Mouse (Mus musculus): ENCODE results near the gene Sgsm2. TPM values are rescaled to one million over a fixed set of nuclear protein-coding genes. Genes with fewer than 3 reads are reported as not detected.

The Sgsm2 gene
- 6.1 and 23.8 TPM in 2 replicates for polyA plus RNA-seq (2021; fragmentation: Nextera tagmentation)
- long read RNA-seq, experiment 1, full-length matches to known transcripts = 4 of 28 reads
- long read RNA-seq, experiment 1, partial matches to known transcripts = 10 of 28 reads
- long read RNA-seq, experiment 1, other reads (novel, unspliced or antisense) = 14 of 28 reads
- long read RNA-seq, experiment 2, full-length matches to known transcripts = 1 of 15 reads
- long read RNA-seq, experiment 2, partial matches to known transcripts = 10 of 15 reads
- long read RNA-seq, experiment 2, other reads (novel, unspliced or antisense) = 4 of 15 reads

DNA sequence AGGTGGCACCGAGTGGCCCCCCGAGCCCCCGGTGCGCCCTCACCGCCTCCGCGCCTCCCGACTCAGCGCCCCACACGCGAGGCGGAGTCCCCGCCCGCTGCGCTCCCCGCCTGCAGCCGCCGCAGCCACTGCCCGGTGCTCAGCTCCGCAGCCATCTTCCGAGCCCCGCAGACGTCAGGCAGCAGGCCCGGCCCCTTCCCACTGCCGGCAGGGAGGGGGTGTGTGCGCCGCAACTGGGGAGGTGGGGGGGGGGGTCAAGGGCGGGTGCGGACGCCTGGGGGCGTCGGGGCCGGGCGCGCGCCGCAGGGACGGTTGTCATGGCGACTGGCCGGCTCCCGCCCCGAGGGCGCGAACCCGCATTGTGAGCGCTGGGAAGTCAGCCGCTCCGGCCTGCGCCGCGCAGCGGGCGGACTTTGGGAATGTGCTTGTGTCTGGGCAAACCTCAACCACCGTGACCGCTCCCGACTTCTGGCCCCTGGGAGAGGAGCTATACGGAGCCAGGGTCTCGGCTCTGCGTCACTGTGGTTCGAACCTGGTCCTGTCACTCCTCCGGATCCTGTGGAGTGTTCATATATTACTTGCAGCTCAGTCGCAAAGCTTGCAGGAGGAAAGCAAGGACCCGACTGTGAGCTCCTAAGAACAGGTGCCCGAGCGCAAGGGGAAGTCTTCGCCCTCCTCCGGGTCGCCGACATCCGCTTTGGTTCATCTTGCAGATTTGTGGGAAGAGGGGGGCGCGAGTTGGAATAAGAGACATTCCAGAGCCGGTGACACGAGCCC, at the start of gene Sgsm2:
Gene Sgsm2 (minus strand): TSS at position 160 of the 777 bp plus-strand sequence.

DNA sequence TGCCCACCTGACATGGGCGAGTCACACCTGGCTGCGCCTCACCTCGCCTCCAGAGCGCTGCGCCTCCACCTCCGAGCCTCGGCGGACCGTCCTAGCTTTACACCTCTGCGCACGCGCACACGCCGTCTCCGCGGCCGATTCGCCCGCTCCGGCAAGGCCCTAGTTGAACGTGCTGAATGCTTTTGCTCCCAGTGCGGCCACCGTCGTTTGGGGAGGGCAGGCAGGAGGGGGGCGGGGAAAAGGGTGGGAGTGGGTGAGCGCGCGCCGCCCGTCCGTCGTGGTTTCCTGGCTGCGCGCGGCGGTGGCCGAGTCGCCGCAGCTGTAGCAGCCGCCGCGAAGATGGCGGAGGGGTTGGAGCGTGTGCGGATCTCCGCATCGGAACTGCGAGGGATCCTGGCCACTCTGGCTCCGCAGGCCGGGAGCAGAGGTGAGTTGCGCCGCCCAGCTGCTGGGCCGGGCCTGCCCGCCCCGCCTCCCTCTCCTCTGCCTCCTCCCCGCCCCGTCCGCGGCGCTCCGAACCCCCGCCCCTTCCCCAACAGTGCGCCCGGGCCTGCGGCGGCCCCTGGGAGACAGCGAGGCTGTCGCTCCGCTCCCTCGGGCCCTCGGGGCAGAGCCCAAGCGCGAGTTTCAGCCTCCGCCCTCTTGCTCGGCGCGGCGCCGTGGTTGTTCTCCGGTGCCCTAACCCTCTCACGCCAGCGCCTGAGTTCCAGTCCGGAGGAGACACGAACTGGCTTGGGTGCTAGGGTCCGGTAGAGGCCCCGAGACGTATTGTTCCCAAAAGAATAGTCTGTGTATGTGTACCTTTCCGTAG, 28.9 kb upstream of the Sgsm2 start, which contains the start of the genes Smg6 and Srr:
Gene Smg6 (plus strand): TSS at position 247 of the 811 bp plus-strand sequence.
Gene Srr (minus strand): TSS at position 372 of the 811 bp plus-strand sequence.

DNA sequence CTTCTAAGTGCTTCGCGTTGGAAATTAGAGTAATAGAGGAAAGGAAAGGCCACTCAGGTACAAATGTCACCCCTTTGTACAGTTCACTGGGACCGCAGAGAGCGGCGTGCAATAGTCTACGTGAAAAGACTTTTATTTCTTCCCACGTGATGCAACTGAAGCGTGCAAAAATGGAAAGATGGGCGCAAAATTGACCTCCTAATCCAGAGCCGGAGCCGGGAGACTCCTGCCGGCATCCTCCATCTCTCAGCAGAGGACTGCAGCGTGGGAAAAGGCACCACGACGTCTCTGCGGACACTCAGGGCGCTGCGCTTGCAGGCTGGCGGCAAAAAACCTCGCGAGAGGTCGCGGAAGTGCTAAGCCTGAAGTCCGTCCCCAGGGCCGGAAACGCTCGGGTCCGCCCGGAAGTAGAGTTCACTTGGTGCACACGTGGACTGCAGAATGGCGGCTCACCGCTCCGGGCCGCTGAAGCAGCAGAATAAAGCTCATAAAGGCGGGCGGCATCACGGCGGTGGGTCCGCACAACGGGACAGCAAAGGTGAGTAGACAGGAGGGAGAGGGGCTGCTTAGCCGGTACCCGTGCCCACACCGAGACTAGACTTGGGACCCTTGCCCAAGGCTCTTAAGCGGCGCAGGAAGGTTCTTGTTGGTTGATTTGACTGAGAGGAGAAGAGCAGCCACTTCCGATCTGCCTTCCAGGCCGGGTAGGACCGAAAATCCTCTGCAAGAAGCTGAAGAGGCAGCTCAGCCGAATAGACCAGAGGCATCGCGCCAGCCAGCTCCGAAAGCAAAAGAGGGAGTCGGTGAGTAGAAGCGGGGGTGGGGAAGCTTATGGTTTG, 1.0 kb upstream of the Sgsm2 start, which contains the start of gene Tsr1:
Gene Tsr1 (plus strand): TSS at position 394 of the 839 bp plus-strand sequence.

DNA sequence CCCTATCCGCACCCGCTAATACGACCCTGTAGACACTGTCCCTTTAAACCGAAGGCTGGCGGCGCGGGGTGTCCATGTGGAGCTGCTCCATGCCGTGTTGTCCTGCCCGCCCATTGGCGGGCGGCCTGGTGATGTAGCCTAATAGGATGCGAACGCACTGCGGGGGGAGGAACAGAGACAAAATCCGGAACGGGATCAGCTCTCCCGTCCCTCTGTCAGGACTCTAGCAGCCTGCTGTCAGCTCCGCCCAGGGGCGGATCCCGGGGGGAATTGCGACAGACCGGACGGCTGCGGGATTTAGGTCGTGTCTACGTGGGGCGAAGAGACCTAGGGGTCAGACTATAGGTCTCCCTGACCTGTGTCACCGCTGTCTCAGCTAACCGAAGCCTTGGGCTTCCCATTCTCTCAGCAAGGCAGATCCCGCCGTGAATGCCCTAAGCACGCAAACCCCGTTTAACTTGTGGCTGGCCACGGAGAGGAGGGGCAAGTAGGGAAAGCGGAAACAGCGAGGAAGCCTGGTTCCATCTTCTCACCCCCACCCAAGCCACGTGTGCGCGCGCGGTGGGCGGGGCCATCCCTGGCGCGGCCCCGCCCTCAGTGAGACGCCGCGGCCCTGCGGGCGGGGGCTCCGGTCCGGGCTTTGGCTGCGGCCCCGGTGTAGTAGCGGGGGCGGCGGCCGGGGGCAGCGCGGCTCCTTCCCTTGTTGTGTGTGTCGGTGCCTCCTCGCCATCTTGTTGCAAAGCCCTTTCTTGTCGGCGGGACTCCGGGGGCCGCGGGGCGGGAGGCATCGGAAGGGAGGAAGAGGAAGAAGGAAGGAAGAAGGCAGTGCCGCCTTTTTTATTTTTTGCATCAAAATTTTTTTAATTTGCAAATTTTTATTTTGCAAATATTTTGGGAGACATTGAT, 66.4 kb downstream of the Sgsm2 start, which contains the start of gene Mnt:
Gene Mnt (plus strand): TSS at position 665 of the 906 bp plus-strand sequence.

Other genes starting within 250 kb of the Sgsm2 start
- gene Cluh, start 247.6 kb downstream of the Sgsm2 start, polyA plus RNA-seq (2021; fragmentation: Nextera tagmentation) = 11.0 and 15.2 TPM in 2 replicates
- gene Pafah1b1, start 172.4 kb downstream of the Sgsm2 start, polyA plus RNA-seq (2021; fragmentation: Nextera tagmentation) = 32.7 and 49.6 TPM in 2 replicates
- 13.4 and 15.7 TPM in 2 replicates for gene Mettl16, start 126.2 kb downstream of the Sgsm2 start, polyA plus RNA-seq (2021; fragmentation: Nextera tagmentation)
- gene Mnt, start 66.1 kb downstream of the Sgsm2 start, polyA plus RNA-seq (2021; fragmentation: Nextera tagmentation) = 3.3 and 9.7 TPM in 2 replicates
- gene Tsr1, start 1.0 kb upstream of the Sgsm2 start, polyA plus RNA-seq (2021; fragmentation: Nextera tagmentation) = 11.4 and 14.3 TPM in 2 replicates
- 4.0 and 5.2 TPM in 2 replicates for gene Smg6, start 28.8 kb upstream of the Sgsm2 start, polyA plus RNA-seq (2021; fragmentation: Nextera tagmentation)
- gene Srr, start 28.9 kb upstream of the Sgsm2 start, polyA plus RNA-seq (2021; fragmentation: Nextera tagmentation) = 52.9 and 63.0 TPM in 2 replicates

Data from left cerebral cortex, adult 6 months (tissue).